Mouse (Mus musculus) layer of hippocampus, adult 9-10 months (tissue): ENCODE data around the gene Ogn.
"Not testable (repeated sequence)": the region's sequence is repeated elsewhere in the genome, so short reads cannot be mapped to it uniquely, and the experiment has no call there.

Experiments used
- DNase-seq: peaks from one replicate; pipeline ENCODE4 v3.0.0; 2022; ENCODE audit warnings: low spot score

The Ogn gene

GRCm38 (mm10) chr13:49607714-49608113 lies at the start of gene Ogn:
TSS of gene Ogn (plus strand) at chr13:49608046.
- no peak for DNase-seq

- no peak for DNase-seq
These were observed 48.7 kb upstream of the Ogn start for GRCm38 (mm10) chr13:49559185-49559584.

- DNase-seq: no peak
These were observed 47.0 kb upstream of the Ogn start for GRCm38 (mm10) chr13:49560886-49561285.

GRCm38 (mm10) chr13:49564347-49564746 lies 43.5 kb upstream of the Ogn start:
- no peak for DNase-seq

GRCm38 (mm10) chr13:49570371-49570770 lies 37.5 kb upstream of the Ogn start:
- DNase-seq: no peak

GRCm38 (mm10) chr13:49571418-49571817 lies 36.4 kb upstream of the Ogn start:
- no peak for DNase-seq

GRCm38 (mm10) chr13:49581541-49582530 lies 26.0 kb upstream of the Ogn start, which contains the start of gene Omd:
TSS of gene Omd (plus strand) at chr13:49582462.
- DNase-seq: no peak

- DNase-seq: no peak
These were observed 24.0 kb upstream of the Ogn start for GRCm38 (mm10) chr13:49583859-49584258.

- no peak for DNase-seq
These were observed 23.4 kb upstream of the Ogn start for GRCm38 (mm10) chr13:49584307-49585005.

- no peak for DNase-seq
These were observed 21.8 kb upstream of the Ogn start for GRCm38 (mm10) chr13:49586062-49586461.

- DNase-seq: not testable (repeated sequence)
These were observed 5.3 kb upstream of the Ogn start for GRCm38 (mm10) chr13:49602541-49602940.

GRCm38 (mm10) chr13:49603603-49604002 lies 4.2 kb upstream of the Ogn start:
- no peak for DNase-seq

- DNase-seq: no peak
These were observed 910 bp downstream of the Ogn start for GRCm38 (mm10) chr13:49608589-49609322.

- no peak for DNase-seq
These were observed 9.2 kb downstream of the Ogn start for GRCm38 (mm10) chr13:49617021-49617420.

- DNase-seq: no peak
These were observed 10.5 kb downstream of the Ogn start for GRCm38 (mm10) chr13:49618365-49618764.

GRCm38 (mm10) chr13:49623216-49623615 lies 15.4 kb downstream of the Ogn start:
- DNase-seq: no peak

- no peak for DNase-seq
These were observed 20.3 kb downstream of the Ogn start for GRCm38 (mm10) chr13:49628167-49628566.

GRCm38 (mm10) chr13:49629076-49629475 lies 21.2 kb downstream of the Ogn start:
- DNase-seq: no peak

GRCm38 (mm10) chr13:49639965-49640364 lies 32.1 kb downstream of the Ogn start:
- no peak for DNase-seq

GRCm38 (mm10) chr13:49642650-49643049 lies 34.8 kb downstream of the Ogn start:
- DNase-seq: no peak

- DNase-seq: no peak
These were observed 36.0 kb downstream of the Ogn start for GRCm38 (mm10) chr13:49643669-49644362.
